Mouse (Mus musculus) lung, embryonic 16.5 days (tissue): ENCODE data around the gene Il5ra. TPM values are rescaled to one million over a fixed set of nuclear protein-coding genes. Genes with fewer than 3 reads are reported as not detected.

Experiments used
- ATAC-seq: fragments of 200-750 bp; cut with Nextera tagmentation; 2 replicates; pipeline ENCODE4 v1.8.0; 2017; ENCODE audit warnings: low read depth, mild to moderate bottlenecking, moderate library complexity
- H3K27ac ChIP-seq: fragments of 300-500 bp; sonication (generic); 2 replicates; pipeline ENCODE4 v1.5.1; 2014; ENCODE audit warnings: mild to moderate bottlenecking, control low read depth, low read length
- H3K27me3 ChIP-seq: fragments of 300-500 bp; sonication (generic); 2 replicates; pipeline ENCODE4 v1.6.1; 2014; ENCODE audit warnings: low read depth, low read length, mixed read lengths; ENCODE audit not compliant: control insufficient read depth, insufficient read depth
- H3K36me3 ChIP-seq: fragments of 300-500 bp; sonication (generic); 2 replicates; pipeline ENCODE4 v1.6.1; 2014; ENCODE audit warnings: low read length; ENCODE audit not compliant: control insufficient read depth, insufficient read depth
- H3K4me1 ChIP-seq: fragments of 300-500 bp; sonication (generic); replicated peaks from 2 replicates; pipeline ENCODE4 v1.6.1; 2014; ENCODE audit warnings: low read length, mixed read lengths; ENCODE audit not compliant: control insufficient read depth, insufficient read depth
- H3K4me2 ChIP-seq: fragments of 300-500 bp; sonication (generic); 2 replicates; pipeline ENCODE4 v1.6.1; 2014; ENCODE audit warnings: low read depth, low read length, control low read depth
- H3K4me3 ChIP-seq: fragments of 300-500 bp; sonication (generic); 2 replicates; pipeline ENCODE4 v1.5.1; 2014; ENCODE audit warnings: mild to moderate bottlenecking, low read length, control low read depth
- H3K9ac ChIP-seq: fragments of 300-500 bp; sonication (generic); 2 replicates; pipeline ENCODE4 v1.6.1; 2014; ENCODE audit warnings: low read length, control low read depth
- H3K9me3 ChIP-seq: fragments of 300-500 bp; sonication (generic); 2 replicates; pipeline ENCODE4 v1.6.1; 2016; ENCODE audit warnings: low read length; ENCODE audit not compliant: control insufficient read depth
- WGBS: fragments of 180-500 bp; shearing (Covaris S2); extraction: QIAGEN DNeasy Blood & Tissue Kit; methylation state at CpG from one replicate; pipeline ENCODE4 v1.1.7; 2014; 5-methylcytosine and 5-hydroxymethylcytosine counted together
- polyA plus RNA-seq: library from polyadenylated mRNA; unstranded; fragments of >200 nt; fragmentation: Nextera tagmentation; extraction: Ambion mirVana; gene quantifications from 2 replicates; pipeline ENCODE4 v1.2.1, GENCODE M21; 2015

Gene Il5ra
- polyA plus RNA-seq, 1 experiment from 2014 or later, result 0.09 TPM

GRCm38 (mm10) chr6:106745673-106746394 lies 3.0 kb downstream of the Il5ra start:
- Histone ChIP-seq H3K9me3 (no peaks in the 10 kb centered on the region), H3K4me2 (no peak overlapping the region), H3K9ac (no peak overlapping the region), H3K4me1 (no peaks in the 10 kb centered on the region), H3K27me3 (no peaks in the 10 kb centered on the region), H3K36me3 (no peaks in the 10 kb centered on the region), H3K4me3 (no peak overlapping the region), H3K27ac (no peak overlapping the region)
- no peak for ATAC-seq
- WGBS, result 53% methylated on average over 7 of the region's 7 CpGs

- H3K4me3 ChIP-seq, result no peak overlapping the region
- H3K9ac ChIP-seq, result no peak overlapping the region
- H3K27ac ChIP-seq, result no peak overlapping the region
- WGBS, result 74% methylated on average over 7 of the region's 7 CpGs
- H3K36me3 ChIP-seq, result no peaks in the 10 kb centered on the region
- H3K9me3 ChIP-seq, result no peaks in the 10 kb centered on the region
- H3K27me3 ChIP-seq, result no peaks in the 10 kb centered on the region
- H3K4me1 ChIP-seq, result no peaks in the 10 kb centered on the region
- ATAC-seq, result no peak
- H3K4me2 ChIP-seq, result no peak overlapping the region
Observed at GRCm38 (mm10) chr6:106743556-106744233, 5.1 kb downstream of the Il5ra start.

- no peak overlapping the region for H3K9ac ChIP-seq
- no peak overlapping the region for H3K4me3 ChIP-seq
- WGBS, result 74% methylated on average over 1 of the region's 1 CpGs
- H3K27me3 ChIP-seq, result no peaks in the 10 kb centered on the region
- H3K27ac ChIP-seq, result no peak overlapping the region
- ATAC-seq, result no peak
- no peak overlapping the region for H3K4me2 ChIP-seq
- no peaks in the 10 kb centered on the region for H3K9me3 ChIP-seq
- H3K36me3 ChIP-seq, result no peaks in the 10 kb centered on the region
- no peaks in the 10 kb centered on the region for H3K4me1 ChIP-seq
Observed at GRCm38 (mm10) chr6:106740244-106740825, 8.5 kb downstream of the Il5ra start.

GRCm38 (mm10) chr6:106738229-106738628 lies 10.6 kb downstream of the Il5ra start:
- no peaks in the 10 kb centered on the region for H3K36me3 ChIP-seq
- H3K4me2 ChIP-seq, result no peak overlapping the region
- H3K9ac ChIP-seq, result no peak overlapping the region
- H3K27me3 ChIP-seq, result no peaks in the 10 kb centered on the region
- H3K4me1 ChIP-seq, result no peaks in the 10 kb centered on the region
- H3K27ac ChIP-seq, result no peak overlapping the region
- H3K9me3 ChIP-seq, result no peaks in the 10 kb centered on the region
- H3K4me3 ChIP-seq, result no peak overlapping the region
- whole genome bisulfite sequencing, result 76% methylated on average over 3 of the region's 3 CpGs
- ATAC-seq, result no peak

GRCm38 (mm10) chr6:106732563-106732962 lies 16.3 kb downstream of the Il5ra start:
- Histone ChIP-seq H3K9ac (no peak overlapping the region), H3K9me3 (no peaks in the 10 kb centered on the region), H3K36me3 (no peaks in the 10 kb centered on the region), H3K27ac (no peak overlapping the region), H3K4me3 (no peak overlapping the region), H3K27me3 (no peaks in the 10 kb centered on the region), H3K4me1 (no peaks in the 10 kb centered on the region), H3K4me2 (no peak overlapping the region)
- ATAC-seq, result no peak
- WGBS, result 63% methylated on average over 4 of the region's 4 CpGs

- H3K9me3 ChIP-seq, result no peaks in the 10 kb centered on the region
- no peak overlapping the region for H3K27ac ChIP-seq
- H3K36me3 ChIP-seq, result no peaks in the 10 kb centered on the region
- no peak overlapping the region for H3K9ac ChIP-seq
- 73% methylated on average over 4 of the region's 4 CpGs for WGBS
- no peaks in the 10 kb centered on the region for H3K27me3 ChIP-seq
- no peak overlapping the region for H3K4me3 ChIP-seq
- ATAC-seq, result no peak
- no peaks in the 10 kb centered on the region for H3K4me1 ChIP-seq
- H3K4me2 ChIP-seq, result no peak overlapping the region
Observed at GRCm38 (mm10) chr6:106729682-106730314, 19.0 kb downstream of the Il5ra start.

- H3K27me3 ChIP-seq, result no peaks in the 10 kb centered on the region
- no peak overlapping the region for H3K4me3 ChIP-seq
- H3K4me2 ChIP-seq, result no peak overlapping the region
- WGBS, result 50% methylated on average over 1 of the region's 1 CpGs
- no peak overlapping the region for H3K9ac ChIP-seq
- no peaks in the 10 kb centered on the region for H3K36me3 ChIP-seq
- H3K27ac ChIP-seq, result no peak overlapping the region
- ATAC-seq, result no peak
- H3K4me1 ChIP-seq, result no peaks in the 10 kb centered on the region
- H3K9me3 ChIP-seq, result no peaks in the 10 kb centered on the region
Observed at GRCm38 (mm10) chr6:106727703-106728102, 21.1 kb downstream of the Il5ra start.

- no peak overlapping the region for H3K27ac ChIP-seq
- WGBS, result 66% methylated on average over 6 of the region's 6 CpGs
- H3K4me2 ChIP-seq, result no peak overlapping the region
- no peak overlapping the region for H3K9ac ChIP-seq
- no peak overlapping the region for H3K4me3 ChIP-seq
- ATAC-seq, result no peak
- H3K27me3 ChIP-seq, result no peaks in the 10 kb centered on the region
- H3K4me1 ChIP-seq, result no peaks in the 10 kb centered on the region
- no peaks in the 10 kb centered on the region for H3K36me3 ChIP-seq
- no peaks in the 10 kb centered on the region for H3K9me3 ChIP-seq
Observed at GRCm38 (mm10) chr6:106726078-106726477, 22.8 kb downstream of the Il5ra start.

GRCm38 (mm10) chr6:106725642-106726041 lies 23.2 kb downstream of the Il5ra start:
- no peaks in the 10 kb centered on the region for H3K27me3 ChIP-seq
- WGBS, result 73% methylated on average over 4 of the region's 4 CpGs
- no peak overlapping the region for H3K27ac ChIP-seq
- H3K9me3 ChIP-seq, result no peaks in the 10 kb centered on the region
- no peaks in the 10 kb centered on the region for H3K36me3 ChIP-seq
- H3K4me3 ChIP-seq, result no peak overlapping the region
- H3K4me1 ChIP-seq, result no peaks in the 10 kb centered on the region
- no peak overlapping the region for H3K9ac ChIP-seq
- ATAC-seq, result no peak
- no peak overlapping the region for H3K4me2 ChIP-seq
